Mouse (Mus musculus): Measurements from ENCODE around the gene Nenf. TPM values are rescaled to one million over a fixed set of nuclear protein-coding genes. Genes with fewer than 3 reads are reported as not detected.

Gene Nenf
- total RNA-seq, 2 experiments from 2014 or later, result 70.5 to 72.8 TPM

DNA sequence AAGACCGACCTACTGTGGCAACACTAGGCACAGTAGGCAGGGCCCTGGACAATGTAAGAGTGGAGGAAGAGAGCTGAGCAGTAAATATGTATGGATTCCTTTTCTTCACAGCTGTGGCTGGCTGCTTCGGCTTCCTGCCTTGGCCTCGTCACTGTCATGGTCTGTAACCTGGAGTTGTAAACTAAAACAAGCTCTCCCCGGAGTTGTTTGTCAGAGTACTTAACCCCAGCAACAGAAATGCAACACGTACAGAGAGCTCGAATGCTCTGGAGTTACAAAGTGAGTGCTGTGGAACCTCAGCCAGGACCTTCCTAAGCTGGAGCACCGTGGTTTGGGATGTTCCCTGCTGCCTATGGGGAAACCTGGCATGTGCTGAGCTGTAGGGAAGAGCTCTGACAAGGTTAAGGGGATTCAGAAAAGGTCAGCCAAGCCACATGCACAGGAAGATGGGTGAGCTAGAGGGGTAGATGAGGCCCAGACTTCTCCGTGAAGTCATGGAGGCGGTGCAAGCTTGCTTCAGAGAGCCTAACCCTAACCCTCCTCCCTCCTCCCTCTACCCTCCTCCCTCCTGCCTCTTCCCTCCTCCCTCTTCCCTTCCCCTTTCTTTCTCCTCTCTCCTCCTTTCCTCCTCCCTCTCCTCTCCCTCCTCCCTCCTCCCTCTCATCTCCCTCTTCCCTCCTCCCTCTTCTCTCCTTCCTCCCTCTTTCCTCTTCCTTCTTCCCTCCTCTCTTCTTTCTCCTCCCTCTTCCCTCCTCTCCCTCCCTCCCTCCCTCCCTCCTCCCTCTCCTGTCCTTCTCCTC, 23.8 kb downstream of the Nenf start:
- no peak for DNase-seq (ENCODE audit: low spot score in 2 of 2)
- intact Hi-C loops (cut with DNase I), result no loop called here

DNA sequence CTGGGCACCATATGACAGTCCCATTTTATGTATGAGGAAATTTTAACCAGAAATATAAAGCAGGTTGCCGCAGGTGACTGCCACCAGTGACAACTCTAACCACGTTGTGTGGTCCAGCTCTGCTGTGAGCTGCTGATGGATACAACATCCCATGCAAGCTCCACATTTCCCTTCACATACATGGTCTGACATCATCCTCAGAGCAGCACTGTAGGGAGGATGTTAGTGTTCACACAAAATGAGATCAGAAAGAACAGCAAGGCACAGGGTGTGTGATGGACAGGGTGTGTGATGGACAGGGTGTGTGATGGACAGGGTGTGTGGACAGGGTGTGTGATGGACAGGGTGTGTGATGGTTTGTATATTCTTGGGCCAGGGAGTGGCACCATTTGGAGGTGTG, 24.9 kb downstream of the Nenf start:
- intact Hi-C loops (cut with DNase I), result no loop called here
- no peak for DNase-seq (ENCODE audit: low spot score in 2 of 2)

DNA sequence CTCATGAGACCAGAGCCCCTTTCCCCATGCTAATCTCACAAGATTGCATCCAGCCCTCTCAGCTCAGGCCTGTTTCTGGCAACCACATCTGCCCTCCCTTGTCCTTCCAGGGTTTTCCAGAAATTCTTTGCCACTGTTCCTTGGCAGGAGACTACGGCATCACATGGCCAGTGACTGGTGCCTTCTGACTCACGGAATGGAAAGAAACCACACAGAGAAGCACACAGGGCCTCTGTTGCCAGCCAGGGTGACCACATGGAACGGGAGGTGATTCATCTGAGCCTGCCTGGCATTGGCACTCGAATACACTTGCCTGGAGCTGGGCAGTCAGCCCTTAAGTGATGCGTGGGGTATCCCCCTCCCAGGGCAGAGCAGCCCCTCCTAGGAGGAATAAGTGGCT, 25.6 kb downstream of the Nenf start:
- peak; percentile 49 to 81 for DNase-seq (ENCODE audit: low spot score in 2 of 2)
- intact Hi-C loops (cut with DNase I), result no loop called here

GRCm38 (mm10) chr1:191288762-191289161, 29.2 kb downstream of the Nenf start:
- DNase-seq (ENCODE audit: low spot score in 2 of 2), result no peak
- intact Hi-C loops (cut with DNase I), result no loop called here

DNA sequence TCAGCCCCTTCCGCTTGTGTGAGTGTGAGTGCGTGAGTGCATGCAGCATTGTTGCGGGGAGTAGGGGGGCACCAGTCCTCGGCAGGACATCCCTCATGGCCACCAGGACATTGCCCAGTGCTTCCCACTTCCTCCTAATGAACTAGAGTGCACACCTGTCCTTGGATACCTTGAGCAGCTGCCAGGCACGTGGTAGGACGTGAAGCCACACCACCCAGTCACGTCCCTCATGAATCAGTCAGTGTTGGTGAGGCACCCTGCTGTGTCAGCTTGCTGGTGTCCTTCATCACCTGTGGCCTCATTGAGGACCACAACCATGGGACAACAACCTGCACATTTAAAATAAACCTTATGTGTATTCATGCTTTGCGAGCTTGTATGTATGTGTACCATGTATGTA, 33.5 kb downstream of the Nenf start:
- DNase-seq (ENCODE audit: low spot score in 2 of 2), result no peak
- intact Hi-C loops (cut with DNase I), result no loop called here

DNA sequence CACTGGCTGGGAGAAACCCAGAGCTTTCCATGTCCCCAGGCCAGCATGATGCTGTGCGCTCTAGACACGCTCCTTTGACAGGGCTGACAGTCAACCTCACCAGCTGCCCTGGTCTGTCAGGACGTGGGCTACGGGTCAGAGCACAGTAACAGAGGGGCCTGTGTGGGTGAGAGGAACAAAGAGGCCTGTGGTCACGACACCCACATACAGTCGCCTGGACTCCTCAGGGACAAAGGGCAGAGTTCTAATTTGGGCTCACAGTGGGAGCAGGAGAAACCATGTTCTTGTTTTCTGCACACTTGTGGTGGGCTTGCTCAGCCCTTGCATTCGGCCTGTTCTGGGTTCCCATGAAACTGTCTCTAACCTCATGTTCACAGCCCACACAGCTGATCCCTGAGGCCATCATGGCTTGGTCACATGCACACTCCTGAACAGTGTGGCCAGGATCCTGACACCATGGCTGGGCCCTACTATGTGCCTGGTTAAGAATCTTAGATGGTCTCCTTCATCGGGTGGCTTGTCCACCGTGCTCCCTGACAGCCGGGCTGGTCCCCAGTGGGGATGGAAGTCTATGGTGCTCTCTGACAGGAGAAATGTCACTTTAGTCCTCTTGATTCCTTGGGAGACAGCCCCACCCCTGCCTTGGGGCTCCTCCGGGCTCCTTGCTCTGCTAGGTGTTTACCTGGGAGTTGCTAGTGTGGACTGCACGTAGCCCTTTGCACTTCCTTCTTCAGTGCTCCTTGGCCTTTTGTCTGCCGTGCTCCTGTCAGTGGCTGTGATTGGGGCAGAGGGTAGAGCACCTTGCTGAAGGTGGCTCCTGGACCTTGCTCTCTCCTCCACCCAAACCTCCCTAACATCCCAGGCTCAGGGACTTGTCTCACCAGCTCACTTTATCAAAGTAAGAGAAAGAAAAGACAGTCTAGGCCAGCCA, 34.6 kb downstream of the Nenf start:
- no peak for DNase-seq (ENCODE audit: low spot score in 2 of 2)
- intact Hi-C loops (cut with DNase I), result no loop called here

DNA sequence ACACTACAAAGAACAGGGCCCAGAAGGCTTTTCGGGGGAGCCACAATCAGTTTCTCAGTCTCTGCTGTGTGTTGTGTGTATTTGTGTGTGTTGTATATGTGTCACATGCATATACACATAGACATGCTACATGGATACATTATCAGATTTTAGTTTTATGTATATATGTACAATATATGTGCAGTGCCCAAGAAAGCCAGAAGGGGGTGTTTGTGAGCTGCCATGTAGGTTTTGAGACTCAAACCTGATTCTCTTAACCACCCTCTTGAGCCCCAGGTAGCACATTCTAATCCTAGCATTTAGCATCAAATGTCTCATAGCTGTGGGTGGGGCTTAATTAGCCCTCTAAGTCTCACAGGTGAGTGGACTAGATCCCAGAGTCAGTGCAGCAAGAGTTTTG, 35.7 kb downstream of the Nenf start:
- intact Hi-C loops (cut with DNase I), result no loop called here
- DNase-seq (ENCODE audit: low spot score in 2 of 2), result no peak

GRCm38 (mm10) chr1:191281171-191281570, 36.8 kb downstream of the Nenf start:
- no peak for DNase-seq (ENCODE audit: low spot score in 2 of 2)
- intact Hi-C loops (cut with DNase I), result no loop called here

DNA sequence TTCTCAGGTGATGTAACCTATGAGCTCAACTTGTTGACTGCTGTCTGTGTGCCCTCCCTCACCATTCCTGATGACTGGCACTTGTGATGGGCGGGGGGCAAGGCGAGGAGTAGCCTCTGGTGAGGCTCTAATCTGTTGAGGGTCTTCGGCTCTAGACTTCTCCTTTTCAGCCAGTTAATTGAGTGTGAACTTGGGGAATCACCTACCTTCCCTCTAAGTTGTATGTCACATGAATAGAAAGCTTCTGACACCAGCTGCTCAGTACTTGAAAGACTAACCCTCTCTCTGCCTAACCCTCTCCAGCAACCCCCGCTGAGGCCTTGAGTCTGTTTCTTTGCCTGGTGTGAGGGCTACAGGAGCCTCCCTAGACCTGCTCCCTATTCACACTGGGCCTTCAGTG, 39.7 kb downstream of the Nenf start:
- intact Hi-C loops (cut with DNase I), result loop anchor here (5.0 to 10.0 kb wide), 3 partner anchors 96 to 184 kb away; partner anchors contain the start of gene Batf3
- DNase-seq (ENCODE audit: low spot score in 2 of 2), result no peak

DNA sequence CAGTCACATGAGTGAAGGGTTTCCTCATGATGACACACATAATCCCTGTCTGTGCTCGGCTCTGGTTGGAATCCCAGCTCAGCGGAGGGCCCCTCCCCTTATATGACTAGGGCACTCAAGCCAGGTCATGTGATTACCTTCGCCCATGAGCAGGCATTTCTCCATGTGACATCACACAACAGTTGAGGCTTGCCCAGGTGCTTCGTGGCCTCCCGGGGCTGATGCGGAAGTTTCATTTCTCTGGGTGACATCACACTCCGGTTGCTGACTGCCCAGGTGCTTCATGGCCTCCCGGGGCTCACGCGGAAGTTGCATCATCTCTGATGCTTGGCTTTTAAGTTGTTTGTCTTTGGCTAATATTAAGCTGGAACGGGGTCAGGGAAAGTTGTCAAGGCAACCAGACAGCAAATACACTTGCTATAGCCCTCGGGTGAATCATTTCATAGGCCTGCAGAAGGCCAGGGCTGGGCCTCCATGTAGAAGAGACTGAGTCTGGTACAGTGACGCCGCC, 40.4 kb downstream of the Nenf start:
- intact Hi-C loops (cut with DNase I), result loop anchor here (5.0 to 10.0 kb wide), 3 partner anchors 95 to 183 kb away; partner anchors contain the start of gene Batf3
- DNase-seq (ENCODE audit: low spot score in 2 of 2), result no peak

DNA sequence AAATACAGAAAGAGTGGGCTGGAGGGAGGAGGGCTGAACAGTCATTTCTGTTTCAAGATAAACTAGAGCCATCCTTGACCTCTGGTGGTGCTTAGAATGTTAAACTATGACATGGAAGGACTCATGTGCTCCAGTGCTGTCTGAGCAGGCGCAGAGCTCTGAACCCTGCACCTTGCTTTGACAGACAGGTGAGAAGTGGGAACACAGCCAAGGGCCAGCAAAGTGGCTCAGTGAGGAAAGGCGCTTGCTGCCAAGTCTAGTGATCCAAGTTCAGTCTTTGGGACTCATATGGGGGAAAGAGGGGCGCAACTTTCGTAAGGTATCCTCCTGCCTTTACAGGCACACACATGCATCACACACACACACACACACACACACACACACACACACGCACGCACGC, 41.8 kb downstream of the Nenf start:
- intact Hi-C loops (cut with DNase I), result loop anchor here (5.0 to 10.0 kb wide), 3 partner anchors 94 to 181 kb away; partner anchors contain the start of gene Batf3
- DNase-seq (ENCODE audit: low spot score in 2 of 2), result no peak

GRCm38 (mm10) chr1:191275527-191275926, 42.5 kb downstream of the Nenf start:
- intact Hi-C loops (cut with DNase I), result loop anchor here (5.0 to 10.0 kb wide), 3 partner anchors 93 to 181 kb away; partner anchors contain the start of gene Batf3

GRCm38 (mm10) chr1:191272660-191273059, 45.3 kb downstream of the Nenf start:
- intact Hi-C loops (cut with DNase I), result loop anchor here (10.0 kb wide), 2 partner anchors 118 to 178 kb away; partner anchors contain the start of gene Batf3
- no peak for DNase-seq (ENCODE audit: low spot score in 2 of 2)

More at GRCm38 (mm10) chr1:191275527-191275926, 42.5 kb downstream of the Nenf start:
- peak; percentile 53 to 65 for DNase-seq (ENCODE audit: low spot score in 2 of 2)

- peak; percentile 27 to 70 for DNase-seq (ENCODE audit: low spot score in 2 of 2)
- intact Hi-C loops (cut with DNase I), result no loop called here
Measured at GRCm38 (mm10) chr1:191269648-191269952, 48.4 kb downstream of the Nenf start.

- intact Hi-C loops (cut with DNase I), result no loop called here
- DNase-seq (ENCODE audit: low spot score in 2 of 2), result no peak
Measured at GRCm38 (mm10) chr1:191268797-191269647, 49.0 kb downstream of the Nenf start.

GRCm38 (mm10) chr1:191267856-191268255, 50.1 kb downstream of the Nenf start:
- no peak for DNase-seq (ENCODE audit: low spot score in 2 of 2)
- intact Hi-C loops (cut with DNase I), result no loop called here

DNA sequence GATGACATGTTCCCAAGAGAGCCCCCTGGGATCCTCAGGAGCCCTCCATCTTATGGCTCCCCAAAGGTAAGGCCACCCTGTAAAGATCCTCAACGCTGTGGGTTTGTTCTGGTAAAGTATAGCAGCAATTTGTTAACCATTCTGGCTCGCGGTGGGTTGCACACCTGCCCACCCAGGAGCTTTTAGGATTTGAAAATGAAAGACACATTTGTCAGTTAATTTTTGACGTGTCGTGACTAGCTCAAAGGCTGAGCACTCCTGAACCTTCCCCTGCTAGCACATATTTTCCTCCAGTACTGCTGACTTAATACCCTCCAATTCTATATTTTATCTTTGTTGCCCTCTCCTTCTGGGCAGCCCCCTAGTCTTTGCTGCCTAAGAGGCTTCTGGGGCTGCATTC, 50.8 kb downstream of the Nenf start:
- intact Hi-C loops (cut with DNase I), result no loop called here
- no peak for DNase-seq (ENCODE audit: low spot score in 2 of 2)

DNA sequence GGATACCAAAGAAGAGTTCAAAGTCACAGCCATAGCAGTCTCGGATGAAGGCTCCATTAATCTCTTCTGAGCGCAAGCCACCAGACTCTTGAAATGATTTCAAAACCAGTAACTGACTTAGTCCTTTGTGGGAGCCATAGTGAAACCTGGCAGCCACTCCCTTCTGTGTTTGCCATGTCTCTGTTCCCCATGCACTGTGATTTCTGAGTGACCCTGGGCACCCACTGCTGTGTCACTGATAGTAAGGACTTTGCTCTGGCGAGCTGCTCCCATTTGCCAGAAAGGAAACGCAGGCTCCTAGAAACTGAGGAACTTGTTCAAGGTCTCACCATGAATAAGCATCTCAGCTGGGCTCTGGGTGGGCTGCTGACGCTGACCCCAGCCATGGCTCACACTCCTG, 54.5 kb downstream of the Nenf start:
- DNase-seq (ENCODE audit: low spot score in 2 of 2), result no peak
- intact Hi-C loops (cut with DNase I), result no loop called here

DNA sequence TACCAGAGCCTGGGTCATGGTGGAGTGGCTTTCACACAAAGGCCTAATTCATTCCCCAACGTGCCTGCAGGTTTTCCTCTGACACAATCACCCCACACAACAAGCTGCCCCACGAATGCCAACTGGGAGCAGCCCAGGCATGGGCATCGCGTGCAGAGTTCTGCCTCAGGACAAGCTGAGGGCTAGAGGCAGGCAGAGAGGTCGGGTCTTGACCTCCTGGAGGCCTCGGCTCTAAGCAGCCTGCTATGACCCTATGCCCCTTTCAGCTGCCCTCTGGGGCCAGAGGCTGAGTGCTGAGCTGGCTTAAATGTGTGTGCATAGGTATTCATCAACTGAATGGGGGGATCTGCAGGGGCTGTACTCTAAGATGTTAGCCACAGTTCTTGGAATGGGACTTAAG, 56.1 kb downstream of the Nenf start:
- no peak for DNase-seq (ENCODE audit: low spot score in 2 of 2)
- intact Hi-C loops (cut with DNase I), result no loop called here
